In the genomic region with DNA sequence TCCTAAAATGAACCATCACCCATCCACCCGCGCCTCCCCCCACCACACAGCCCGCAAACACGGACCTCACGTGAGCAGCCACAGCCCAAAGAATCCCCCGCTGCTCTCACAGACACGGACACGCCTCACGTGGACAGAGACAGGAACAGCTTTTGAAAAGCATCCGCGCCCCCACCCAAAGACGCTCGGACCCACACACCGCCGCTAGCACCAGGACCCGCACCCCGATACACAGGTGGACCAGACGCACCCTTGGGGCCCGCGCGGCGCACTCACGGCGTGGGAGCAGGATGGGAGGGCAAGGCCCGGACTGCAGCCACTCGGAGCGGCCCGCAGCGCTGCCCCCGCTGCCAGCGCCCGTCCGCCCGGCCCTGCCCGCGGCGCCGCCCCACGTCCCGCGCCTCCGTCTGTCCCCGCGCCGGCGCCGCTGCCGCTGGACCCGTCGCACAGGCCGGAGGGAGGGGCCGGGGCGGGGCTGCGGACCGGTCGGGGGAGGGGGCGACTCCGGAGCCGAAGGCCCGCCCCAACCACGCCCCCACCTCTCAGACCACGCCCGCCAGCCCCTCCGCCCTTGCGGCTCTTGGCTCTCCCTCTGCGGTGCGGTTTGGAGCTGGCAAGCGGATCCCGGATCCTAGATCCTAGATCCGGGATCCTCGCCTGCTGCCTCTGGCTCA, we compare ENCODE assay signal across 8 mouse cellular contexts. TPM values are rescaled to one million over a fixed set of nuclear protein-coding genes. Genes with fewer than 3 reads are reported as not detected.
DNase-seq lines count a peak whose midpoint lies in the region; ATAC-seq and TF ChIP-seq lines count a peak whose summit lies in the region.

A gene (minus strand): TSS at position 445 of the 674 bp plus-strand sequence.

- H3K9ac ChIP-seq in hindbrain, embryonic 11.5 days (ENCODE audit: low read depth, low read length), result peak within 1 kb of the TSS; percentile 87
- H3K9ac ChIP-seq in lung, postnatal 0 days (replicated peaks; ENCODE audit: low read depth), result peak within 1 kb of the TSS; percentile 70

- H3K36me3 ChIP-seq in hindbrain, embryonic 11.5 days (ENCODE audit: control insufficient read depth, insufficient read depth, low read length), result no peaks in the 10 kb centered on the region
- 0 out of 2 replicates have a peak, but pooled peaks cover 7% of the 10 kb centered on the region for H3K36me3 ChIP-seq in lung, postnatal 0 days (ENCODE audit: insufficient read depth, low read length)

- H3K9me3 ChIP-seq in hindbrain, embryonic 11.5 days (ENCODE audit: control insufficient read depth, low read length), result no peaks in the 10 kb centered on the region
- H3K9me3 ChIP-seq in lung, postnatal 0 days (ENCODE audit: low read length), result no peaks in the 10 kb centered on the region

- no peak for TF ChIP-seq EP300 in lung, postnatal 0 days (IDR thresholded peaks at IDR 0.05)

- no peaks in the 10 kb centered on the region for H3K27me3 ChIP-seq in hindbrain, embryonic 11.5 days (ENCODE audit: control insufficient read depth, insufficient read depth, low read length)
- no peaks in the 10 kb centered on the region for H3K27me3 ChIP-seq in lung, postnatal 0 days (replicated peaks; ENCODE audit: insufficient read depth, low read length)

- H3K4me3 ChIP-seq in hindbrain, embryonic 11.5 days (ENCODE audit: low read depth, low read length), result peak within 1 kb of the TSS; percentile 71
- H3K4me3 ChIP-seq in lung, postnatal 0 days (ENCODE audit: low read depth, low read length), result peak within 1 kb of the TSS; percentile 92

- peak; percentile 93 for ATAC-seq in hindbrain, embryonic 11.5 days (ENCODE audit: low FRiP score)
- ATAC-seq in lung, postnatal 0 days, result peak; percentile 94

- H3K27ac ChIP-seq in hindbrain, embryonic 11.5 days (ENCODE audit: low read depth, low read length), result peak within 1 kb of the TSS; percentile 72
- H3K27ac ChIP-seq in lung, postnatal 0 days (ENCODE audit: low read length), result peak within 1 kb of the TSS; percentile 89

- 1% methylated on average over 34 of the region's 71 CpGs for WGBS in hindbrain, embryonic 11.5 days
- WGBS in lung, postnatal 0 days, result 3% methylated on average over 47 of the region's 71 CpGs

- H3K4me2 ChIP-seq in hindbrain, embryonic 11.5 days (replicated peaks; ENCODE audit: low read depth, low read length), result peak within 1 kb of the TSS; percentile 63
- H3K4me2 ChIP-seq in lung, postnatal 0 days (replicated peaks; ENCODE audit: low read depth, low read length), result peak within 1 kb of the TSS; percentile 79

- DNase-seq in NIH3T3 (ENCODE audit: low read depth), result peak; percentile 94
- peak; percentile 98 to 99 for DNase-seq in cerebellum, postnatal 10 days
- peak; percentile 82 to 87 for DNase-seq in frontal cortex, postnatal 10 days (ENCODE audit: low spot score in 2 of 2)
- DNase-seq in hindbrain, embryonic 11.5 days (ENCODE audit: low spot score), result peak; percentile 92
- DNase-seq in layer of hippocampus, postnatal 10 days (ENCODE audit: low spot score in 2 of 2), result peak; percentile 90 to 93
- peak; percentile 93 for DNase-seq in lung, postnatal 0 days (ENCODE audit: low spot score)
- peak; percentile 89 for DNase-seq in ovary, postnatal 14 days (ENCODE audit: low spot score)
- peak; percentile 67 to 75 for DNase-seq in thymus, postnatal 10 days (ENCODE audit: low spot score in 2 of 2)

- H3K4me1 ChIP-seq in hindbrain, embryonic 11.5 days (replicated peaks; ENCODE audit: control insufficient read depth, insufficient read depth, low read length), result peaks cover 3% of the 10 kb centered on the region
- peaks cover 21% of the 10 kb centered on the region; the same call in 1 of the 2 replicates for H3K4me1 ChIP-seq in lung, postnatal 0 days (ENCODE audit: insufficient read depth, low read depth, low read length)

- no peak; the same call in 1 of the 2 replicates for TF ChIP-seq CTCF in lung, postnatal 0 days (IDR thresholded peaks at IDR 0.05)

RNA-seq across cellular contexts. Expression of the gene that starts here (rescaled TPM):
- 31.2 and 34.3 TPM in 2 replicates for polyA plus RNA-seq in hindbrain, embryonic 11.5 days (2014; fragmentation: Nextera tagmentation; extraction: Ambion mirVana)
- 100 to 1,000 TPM; 138 to 143 TPM for total RNA-seq in layer of hippocampus, postnatal 10 days (2021)
- polyA plus RNA-seq in lung, postnatal 0 days (2015; fragmentation: Nextera tagmentation; extraction: Ambion mirVana), result 101 and 116 TPM in 2 replicates

Comparison
In these comparisons a context has a peak if more than half of its experiments do, and no peak if none do; other contexts are left out.
1. Peak in every context shown above with its lines: DNase-seq, ATAC-seq, H3K4me3 ChIP-seq and H3K27ac ChIP-seq.